Mouse (Mus musculus) granulocyte monocyte progenitor cell, adult 5-6 weeks (primary cell): ENCODE data around the gene Lama5. TPM values are rescaled to one million over a fixed set of nuclear protein-coding genes. Genes with fewer than 3 reads are reported as not detected.
A peak's percentile ranks its signal among the peaks of the same experiment; 100 is the strongest.

Experiments used
- ATAC-seq: replicated peaks from 2 replicates; pipeline ENCODE4 v1.8.0; 2016; ENCODE audit warnings: mild to moderate bottlenecking, moderate TSS enrichment, inconsistent platforms; ENCODE audit not compliant: poor library complexity, severe bottlenecking
- total RNA-seq, 2 experiments: library from RNA; stranded (forward) in 1 of 2; stranded (reverse) in 1 of 2; fragments of 200-712, 200-1000 nt in 1 of 2; fragments of >200 nt in 1 of 2; fragmentation: Nextera tagmentation in 1 of 2; gene quantifications; 2 replicates each; pipeline ENCODE4 v1.2.3; 2014 to 2017

The Lama5 gene
- total RNA-seq, 2 experiments from 2014 or later = 0.05 TPM; not detected in 1

- ATAC-seq = no peak
These were observed 2.4 kb upstream of the Lama5 start for GRCm38 (mm10) chr2:180228060-180228458.

GRCm38 (mm10) chr2:180227262-180228059 lies 1.8 kb upstream of the Lama5 start:
- peak; percentile 76 for ATAC-seq

- ATAC-seq = peak; percentile 31
These were observed 456 bp downstream of the Lama5 start for GRCm38 (mm10) chr2:180225044-180225761.

- ATAC-seq = no peak
These were observed 1.0 kb downstream of the Lama5 start for GRCm38 (mm10) chr2:180224647-180225043.

- ATAC-seq = peak; percentile 31
These were observed 3.4 kb downstream of the Lama5 start for GRCm38 (mm10) chr2:180222250-180222649.

GRCm38 (mm10) chr2:180221051-180221450 lies 4.6 kb downstream of the Lama5 start:
- ATAC-seq = no peak

GRCm38 (mm10) chr2:180220165-180220564 lies 5.5 kb downstream of the Lama5 start:
- no peak for ATAC-seq

GRCm38 (mm10) chr2:180219145-180219943 lies 6.3 kb downstream of the Lama5 start:
- ATAC-seq = no peak

GRCm38 (mm10) chr2:180218677-180219076 lies 7.0 kb downstream of the Lama5 start:
- no peak for ATAC-seq

- ATAC-seq = no peak
These were observed 7.4 kb downstream of the Lama5 start for GRCm38 (mm10) chr2:180218241-180218640.

GRCm38 (mm10) chr2:180217587-180217986 lies 8.1 kb downstream of the Lama5 start:
- ATAC-seq = no peak

- no peak; the same call in 1 of the 2 replicates for ATAC-seq
These were observed 8.7 kb downstream of the Lama5 start for GRCm38 (mm10) chr2:180216921-180217320.

GRCm38 (mm10) chr2:180215951-180216350 lies 9.7 kb downstream of the Lama5 start:
- ATAC-seq = peak; percentile 14; the same call in 1 of the 2 replicates

GRCm38 (mm10) chr2:180215011-180215461 lies 10.6 kb downstream of the Lama5 start:
- ATAC-seq = no peak

- no peak for ATAC-seq
These were observed 11.2 kb downstream of the Lama5 start for GRCm38 (mm10) chr2:180214352-180214978.

GRCm38 (mm10) chr2:180212255-180212654 lies 13.4 kb downstream of the Lama5 start:
- ATAC-seq = no peak

- peak; percentile 26; the same call in 1 of the 2 replicates for ATAC-seq
These were observed 16.7 kb downstream of the Lama5 start for GRCm38 (mm10) chr2:180208976-180209375.

GRCm38 (mm10) chr2:180207840-180208239 lies 17.8 kb downstream of the Lama5 start:
- peak; percentile 32; the same call in 1 of the 2 replicates for ATAC-seq

- no peak for ATAC-seq
These were observed 19.7 kb downstream of the Lama5 start for GRCm38 (mm10) chr2:180205956-180206280.
